Mouse (Mus musculus): ENCODE data around the gene Sptbn4.

DNA sequence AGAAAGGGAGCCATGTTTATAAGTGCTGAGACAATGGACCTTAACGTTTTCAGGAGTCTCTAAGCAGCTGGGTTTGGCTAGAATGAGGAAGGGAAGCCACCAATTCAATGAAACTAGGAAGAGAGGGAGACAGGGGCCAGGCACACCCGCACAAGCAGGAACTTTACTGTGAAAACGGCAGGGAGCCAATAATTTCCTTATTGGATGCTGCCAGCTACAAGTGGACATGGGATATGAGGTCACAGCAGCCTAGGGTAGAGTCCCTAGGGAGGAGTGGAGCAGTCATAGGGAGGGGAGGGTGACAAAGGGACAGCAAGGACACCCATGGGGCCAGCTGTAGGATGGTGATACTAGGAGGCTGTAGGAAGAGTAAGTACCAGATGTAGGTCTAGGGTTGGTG is 45.5 kb upstream of the Sptbn4 start:
- TF ChIP-seq CTCF (IDR thresholded peaks at IDR 0.05; ENCODE audit: low read depth, low read length) (no peak), POLR2A (IDR thresholded peaks at IDR 0.05; ENCODE audit: extremely low read depth, insufficient read depth, low read length) (no peak)
